Mouse (Mus musculus) bone marrow macrophage, adult 2 months (primary cell): ENCODE data around the gene Rrp1b.

Source experiments
- CTCF ChIP-seq: IDR thresholded peaks from 2 replicates; pipeline ENCODE4 v1.5.1; 2012; ENCODE audit warnings: low read depth, mild to moderate bottlenecking, low read length, moderate library complexity
- POLR2A ChIP-seq: IDR thresholded peaks from 2 replicates; pipeline ENCODE4 v1.6.1; 2012; ENCODE audit warnings: mild to moderate bottlenecking, low read depth, low read length, borderline replicate concordance

GRCm38 (mm10) chr17:32103054-32103453 lies 67.2 kb downstream of the Rrp1b start:
- TF ChIP-seq CTCF (no peak), POLR2A (no peak)
